Mouse (Mus musculus) stomach, postnatal 0 days (tissue): ENCODE data around the gene Gm20509.
A peak's percentile ranks its signal among the peaks of the same experiment; 100 is the strongest.

Experiments used
- CTCF ChIP-seq: IDR thresholded peaks from 2 replicates; pipeline ENCODE4 v1.5.1; 2016; ENCODE audit warnings: antibody characterized with exemption, low read depth, mild to moderate bottlenecking, moderate library complexity
- EP300 ChIP-seq: optimal IDR thresholded peaks from 2 replicates; pipeline ENCODE3; 2016; ENCODE audit warnings: antibody characterized with exemption

DNA sequence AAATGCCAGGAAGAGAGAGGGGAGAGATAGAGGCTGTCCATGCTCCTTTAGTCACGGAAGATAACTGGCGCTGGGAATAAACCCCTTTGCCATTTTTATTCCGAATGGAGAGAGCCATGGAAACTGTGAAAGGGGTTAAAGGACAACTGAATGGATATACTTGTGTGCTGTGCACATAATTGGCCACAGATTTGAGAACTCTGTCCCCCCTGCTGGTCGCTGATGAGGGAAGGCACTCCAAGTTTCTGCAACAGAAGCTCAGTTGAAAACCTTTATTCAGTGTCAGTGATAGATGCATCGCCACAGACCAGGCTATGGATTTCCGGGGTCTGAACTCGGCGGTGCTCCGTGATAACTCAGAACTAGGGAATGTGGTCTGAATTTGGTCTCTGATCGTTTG lies 12.1 kb upstream of the Gm20509 start:
- TF ChIP-seq CTCF = peak; percentile 32
- no peak for TF ChIP-seq EP300
